Mouse (Mus musculus) heart, adult 2 months (tissue): Measurements from ENCODE around the gene Col15a1.

Experiments used
- CTCF ChIP-seq: fragments of 200-600 bp; IDR thresholded peaks from 2 replicates; pipeline ENCODE4 v1.8.1; 2022; ENCODE audit warnings: antibody characterized with exemption, mild to moderate bottlenecking, moderate library complexity
- EP300 ChIP-seq: fragments of 200-500 bp; IDR thresholded peaks from 2 replicates; pipeline ENCODE4 v1.6.1; 2011; ENCODE audit warnings: low read depth, low read length, control low read depth; ENCODE audit not compliant: insufficient read depth
- POLR2A ChIP-seq: fragments of 200-500 bp; IDR thresholded peaks from 2 replicates; pipeline ENCODE4 v1.6.1; 2011; ENCODE audit warnings: mild to moderate bottlenecking, low read depth, low read length, control low read depth; ENCODE audit not compliant: insufficient read depth

GRCm38 (mm10) chr4:47261919-47262318, 54.0 kb downstream of the Col15a1 start:
- TF ChIP-seq CTCF (no peak), EP300 (no peak), POLR2A (no peak)
